ENCODE assay signal across 9 mouse cellular contexts in genomic region chr1:77102421-77103133, GRCm38 (mm10).
A peak's percentile ranks its signal among the peaks of the same experiment; 100 is the strongest.
DNase-seq lines count a peak whose midpoint lies in the region; ATAC-seq and TF ChIP-seq lines count a peak whose summit lies in the region.
"Had no signal": no experiment of that assay in that cellular context is flagged by ENCODE, and none has a peak within 500 bp of the region (broad histone marks: within the 10 kb centered on the region; RNA-seq: fewer than 3 reads in every experiment).

No protein-coding gene starts in this region.

- H3K4me1 ChIP-seq in embryonic facial prominence, embryonic 13.5 days: peaks cover 26% of the 10 kb centered on the region
- no peaks in the 10 kb centered on the region for H3K4me1 ChIP-seq in neural tube, embryonic 15.5 days
- peaks cover 5% of the 10 kb centered on the region for H3K4me1 ChIP-seq in hindbrain, embryonic 13.5 days (replicated peaks)
- H3K4me1 ChIP-seq in liver, postnatal 0 days (ENCODE audit: insufficient read depth): no peaks in the 10 kb centered on the region
- H3K4me1 ChIP-seq: liver, embryonic 13.5 days had no signal

- H3K27ac ChIP-seq in embryonic facial prominence, embryonic 13.5 days: peak overlapping the region; percentile 75
- H3K27ac ChIP-seq in neural tube, embryonic 15.5 days (replicated peaks): no peak overlapping the region
- no peak overlapping the region for H3K27ac ChIP-seq in hindbrain, embryonic 13.5 days
- H3K27ac ChIP-seq in liver, postnatal 0 days (ENCODE audit: low read depth): no peak overlapping the region
- H3K27ac ChIP-seq: liver, embryonic 13.5 days had no signal

- WGBS in embryonic facial prominence, embryonic 13.5 days: 26% methylated on average over 13 of the region's 13 CpGs
- WGBS in neural tube, embryonic 15.5 days: 55% methylated on average over 13 of the region's 13 CpGs
- 50% methylated on average over 13 of the region's 13 CpGs for WGBS in hindbrain, embryonic 13.5 days
- WGBS in liver, postnatal 0 days (ENCODE audit: insufficient replicate concordance): 64% methylated on average over 13 of the region's 13 CpGs

- peak; percentile 56 for DNase-seq in kidney, postnatal 10 days
- DNase-seq in kidney, postnatal 25 days: no peak
- peak; percentile 15 to 33 for DNase-seq in cerebellum, adult 18-20 months
- peak; percentile 74 to 75 for DNase-seq in heart, postnatal 10 days
- DNase-seq in liver, postnatal 0 days: no peak
- DNase-seq: liver, embryonic 13.5 days had no signal

- H3K9me3 ChIP-seq in embryonic facial prominence, embryonic 13.5 days: no peaks in the 10 kb centered on the region
- no peaks in the 10 kb centered on the region for H3K9me3 ChIP-seq in neural tube, embryonic 15.5 days (replicated peaks)
- no peaks in the 10 kb centered on the region for H3K9me3 ChIP-seq in hindbrain, embryonic 13.5 days
- no peaks in the 10 kb centered on the region for H3K9me3 ChIP-seq in liver, postnatal 0 days (ENCODE audit: low read length)
- H3K9me3 ChIP-seq: liver, embryonic 13.5 days had no signal

- H3K9ac ChIP-seq in embryonic facial prominence, embryonic 13.5 days: no peak overlapping the region
- H3K9ac ChIP-seq in neural tube, embryonic 15.5 days (replicated peaks): no peak overlapping the region
- no peak overlapping the region for H3K9ac ChIP-seq in hindbrain, embryonic 13.5 days
- no peak overlapping the region for H3K9ac ChIP-seq in liver, postnatal 0 days (replicated peaks)
- H3K9ac ChIP-seq: liver, embryonic 13.5 days had no signal

- TF ChIP-seq CTCF in liver, postnatal 0 days (IDR thresholded peaks at IDR 0.05; ENCODE audit: low read depth): no peak

- no peak overlapping the region for H3K4me3 ChIP-seq in embryonic facial prominence, embryonic 13.5 days
- no peak overlapping the region for H3K4me3 ChIP-seq in neural tube, embryonic 15.5 days (replicated peaks)
- no peak overlapping the region for H3K4me3 ChIP-seq in hindbrain, embryonic 13.5 days
- H3K4me3 ChIP-seq in liver, postnatal 0 days (ENCODE audit: low read depth, low read length): no peak overlapping the region
- H3K4me3 ChIP-seq: liver, embryonic 13.5 days had no signal

- intact Hi-C loops in heart, postnatal 10 days (cut with DNase I): no loop called here

- ATAC-seq in embryonic facial prominence, embryonic 13.5 days (ENCODE audit: insufficient number of reproducible peaks, insufficient read depth, low FRiP score, low TSS enrichment, low read depth): no peak
- no peak for ATAC-seq in neural tube, embryonic 15.5 days (ENCODE audit: low FRiP score)
- ATAC-seq in hindbrain, embryonic 13.5 days (ENCODE audit: low FRiP score): no peak
- ATAC-seq in liver, postnatal 0 days: no peak

- H3K36me3 ChIP-seq in embryonic facial prominence, embryonic 13.5 days: no peaks in the 10 kb centered on the region
- H3K36me3 ChIP-seq in neural tube, embryonic 15.5 days: no peaks in the 10 kb centered on the region
- H3K36me3 ChIP-seq in hindbrain, embryonic 13.5 days: no peaks in the 10 kb centered on the region
- H3K36me3 ChIP-seq in liver, postnatal 0 days (replicated peaks; ENCODE audit: insufficient read depth, low read length): no peaks in the 10 kb centered on the region
- H3K36me3 ChIP-seq: liver, embryonic 13.5 days had no signal

- peak overlapping the region; percentile 47 for H3K4me2 ChIP-seq in embryonic facial prominence, embryonic 13.5 days
- H3K4me2 ChIP-seq in neural tube, embryonic 15.5 days: no peak overlapping the region
- H3K4me2 ChIP-seq in hindbrain, embryonic 13.5 days: no peak overlapping the region
- H3K4me2 ChIP-seq in liver, postnatal 0 days (ENCODE audit: low read depth, low read length): no peak overlapping the region
- H3K4me2 ChIP-seq: liver, embryonic 13.5 days had no signal

- H3K27me3 ChIP-seq in embryonic facial prominence, embryonic 13.5 days: no peaks in the 10 kb centered on the region
- H3K27me3 ChIP-seq in neural tube, embryonic 15.5 days (replicated peaks): no peaks in the 10 kb centered on the region
- 0 out of 2 replicates have a peak, but pooled peaks cover 4% of the 10 kb centered on the region for H3K27me3 ChIP-seq in hindbrain, embryonic 13.5 days
- H3K27me3 ChIP-seq in liver, postnatal 0 days (ENCODE audit: insufficient read depth, low read length): no peaks in the 10 kb centered on the region
- H3K27me3 ChIP-seq: liver, embryonic 13.5 days had no signal

- TF ChIP-seq EP300 in liver, postnatal 0 days (IDR thresholded peaks at IDR 0.05; ENCODE audit: low read depth): no peak

Comparison
In these comparisons a context has a peak if more than half of its experiments do, and no peak if none do; other contexts are left out.
1. DNase-seq: peak in kidney, postnatal 10 days (single experiment), cerebellum, adult 18-20 months (2 of 2) and heart, postnatal 10 days (2 of 2); none in kidney, postnatal 25 days (0 of 2) and liver, postnatal 0 days (single experiment).